Mouse (Mus musculus): ENCODE results near the gene Camk1d. TPM values are rescaled to one million over a fixed set of nuclear protein-coding genes. Genes with fewer than 3 reads are reported as not detected.

Camk1d gene
- polyA plus RNA-seq, 1 experiment = 1.6 TPM

DNA sequence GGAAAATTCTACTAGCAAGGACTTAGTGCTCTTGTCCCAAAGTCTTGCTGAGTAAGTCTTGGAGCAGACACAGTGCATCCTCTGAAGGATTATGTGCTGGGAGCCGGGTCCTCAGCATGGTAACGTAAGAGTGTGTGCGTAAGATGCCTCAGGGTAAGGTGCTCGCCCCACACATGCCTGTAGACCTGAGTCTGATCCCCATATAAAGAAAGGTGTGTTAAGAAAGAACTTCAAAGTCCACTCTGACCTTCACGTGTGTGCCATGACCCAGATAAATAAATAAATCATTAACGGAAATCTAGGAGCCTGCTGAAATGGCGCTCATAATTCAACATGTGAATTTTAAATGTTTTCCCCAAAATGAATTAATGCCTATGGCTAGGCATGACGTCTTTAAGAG lies 37.5 kb downstream of the Camk1d start:
- Histone ChIP-seq H3K79me2 (ENCODE audit: control insufficient read depth, insufficient read depth) (peaks cover 8% of the 10 kb centered on the region), H3K4me3 (ENCODE audit: insufficient read depth, poor library complexity, severe bottlenecking) (no peak overlapping the region), H3K27me3 (ENCODE audit: control insufficient read depth, insufficient read depth, insufficient read length) (no peaks in the 10 kb centered on the region), H3K36me3 (ENCODE audit: control insufficient read depth, insufficient read depth) (no peaks in the 10 kb centered on the region), H3K79me3 (ENCODE audit: low read depth) (peaks cover 2% of the 10 kb centered on the region), H3ac (ENCODE audit: control insufficient read depth, insufficient read length, low read depth) (no peak overlapping the region)
- TF ChIP-seq MYOG (IDR thresholded peaks at IDR 0.05; ENCODE audit: control insufficient read depth, extremely low read depth, insufficient read length) (no peak), USF1 (IDR thresholded peaks at IDR 0.05; ENCODE audit: low read depth) (no peak), CEBPB (IDR thresholded peaks at IDR 0.05; ENCODE audit: low read depth) (no peak), CTCF (IDR thresholded peaks at IDR 0.05; ENCODE audit: control insufficient read depth, insufficient read depth, insufficient read length) (no peak), MYOD1 (IDR thresholded peaks at IDR 0.05; ENCODE audit: control insufficient read depth, insufficient read length, low read depth) (no peak), MAX (IDR thresholded peaks at IDR 0.05) (no peak), FOSL1 (IDR thresholded peaks at IDR 0.05; ENCODE audit: insufficient read depth, low read length, poor library complexity, severe bottlenecking) (no peak)

- Histone ChIP-seq H3K4me3 (ENCODE audit: insufficient read depth, poor library complexity, severe bottlenecking) (no peak overlapping the region), H3ac (ENCODE audit: control insufficient read depth, insufficient read length, low read depth) (no peak overlapping the region), H3K36me3 (ENCODE audit: control insufficient read depth, insufficient read depth) (no peaks in the 10 kb centered on the region), H3K27me3 (ENCODE audit: control insufficient read depth, insufficient read depth, insufficient read length) (no peaks in the 10 kb centered on the region), H3K79me2 (ENCODE audit: control insufficient read depth, insufficient read depth) (peaks cover 8% of the 10 kb centered on the region), H3K79me3 (ENCODE audit: low read depth) (peaks cover 2% of the 10 kb centered on the region)
- TF ChIP-seq CTCF (IDR thresholded peaks at IDR 0.05; ENCODE audit: control insufficient read depth, insufficient read depth, insufficient read length) = no peak
- no peak for TF ChIP-seq CEBPB (IDR thresholded peaks at IDR 0.05; ENCODE audit: low read depth)
- no peak for TF ChIP-seq MYOG (IDR thresholded peaks at IDR 0.05; ENCODE audit: control insufficient read depth, extremely low read depth, insufficient read length)
- no peak for TF ChIP-seq MYOD1 (IDR thresholded peaks at IDR 0.05; ENCODE audit: control insufficient read depth, insufficient read length, low read depth)
- no peak for TF ChIP-seq MAX (IDR thresholded peaks at IDR 0.05)
- no peak for TF ChIP-seq FOSL1 (IDR thresholded peaks at IDR 0.05; ENCODE audit: insufficient read depth, low read length, poor library complexity, severe bottlenecking)
- no peak for TF ChIP-seq USF1 (IDR thresholded peaks at IDR 0.05; ENCODE audit: low read depth)
These were observed 38.2 kb downstream of the Camk1d start for GRCm38 (mm10) chr2:5676143-5676483.

GRCm38 (mm10) chr2:5675431-5676142 lies 38.7 kb downstream of the Camk1d start:
- TF ChIP-seq FOSL1 (IDR thresholded peaks at IDR 0.05; ENCODE audit: insufficient read depth, low read length, poor library complexity, severe bottlenecking) = no peak
- TF ChIP-seq CTCF (IDR thresholded peaks at IDR 0.05; ENCODE audit: control insufficient read depth, insufficient read depth, insufficient read length) = no peak
- TF ChIP-seq USF1 (IDR thresholded peaks at IDR 0.05; ENCODE audit: low read depth) = no peak
- no peak for TF ChIP-seq MYOD1 (IDR thresholded peaks at IDR 0.05; ENCODE audit: control insufficient read depth, insufficient read length, low read depth)
- no peak for TF ChIP-seq MYOG (IDR thresholded peaks at IDR 0.05; ENCODE audit: control insufficient read depth, extremely low read depth, insufficient read length)
- no peak for TF ChIP-seq MAX (IDR thresholded peaks at IDR 0.05)
- TF ChIP-seq CEBPB (IDR thresholded peaks at IDR 0.05; ENCODE audit: low read depth) = no peak
- Histone ChIP-seq H3K79me3 (ENCODE audit: low read depth) (peaks cover 2% of the 10 kb centered on the region), H3K4me3 (ENCODE audit: insufficient read depth, poor library complexity, severe bottlenecking) (no peak overlapping the region), H3K79me2 (ENCODE audit: control insufficient read depth, insufficient read depth) (peaks cover 8% of the 10 kb centered on the region), H3ac (ENCODE audit: control insufficient read depth, insufficient read length, low read depth) (no peak overlapping the region), H3K36me3 (ENCODE audit: control insufficient read depth, insufficient read depth) (no peaks in the 10 kb centered on the region), H3K27me3 (ENCODE audit: control insufficient read depth, insufficient read depth, insufficient read length) (no peaks in the 10 kb centered on the region)

GRCm38 (mm10) chr2:5674512-5674911 lies 39.8 kb downstream of the Camk1d start:
- peaks cover 2% of the 10 kb centered on the region for H3K79me3 ChIP-seq (ENCODE audit: low read depth)
- H3K36me3 ChIP-seq (ENCODE audit: control insufficient read depth, insufficient read depth) = no peaks in the 10 kb centered on the region
- peaks cover 8% of the 10 kb centered on the region for H3K79me2 ChIP-seq (ENCODE audit: control insufficient read depth, insufficient read depth)
- no peaks in the 10 kb centered on the region for H3K27me3 ChIP-seq (ENCODE audit: control insufficient read depth, insufficient read depth, insufficient read length)
- no peak overlapping the region for H3ac ChIP-seq (ENCODE audit: control insufficient read depth, insufficient read length, low read depth)
- TF ChIP-seq MYOD1 (IDR thresholded peaks at IDR 0.05; ENCODE audit: control insufficient read depth, insufficient read length, low read depth) = no peak
- no peak for TF ChIP-seq MYOG (IDR thresholded peaks at IDR 0.05; ENCODE audit: control insufficient read depth, extremely low read depth, insufficient read length)
- TF ChIP-seq CTCF (IDR thresholded peaks at IDR 0.05; ENCODE audit: control insufficient read depth, insufficient read depth, insufficient read length) = no peak
- TF ChIP-seq CEBPB (IDR thresholded peaks at IDR 0.05; ENCODE audit: low read depth) = no peak
- TF ChIP-seq FOSL1 (IDR thresholded peaks at IDR 0.05; ENCODE audit: insufficient read depth, low read length, poor library complexity, severe bottlenecking) = no peak
- no peak for TF ChIP-seq MAX (IDR thresholded peaks at IDR 0.05)
- no peak for TF ChIP-seq USF1 (IDR thresholded peaks at IDR 0.05; ENCODE audit: low read depth)
- H3K4me3 ChIP-seq (ENCODE audit: insufficient read depth, poor library complexity, severe bottlenecking) = no peak overlapping the region

DNA sequence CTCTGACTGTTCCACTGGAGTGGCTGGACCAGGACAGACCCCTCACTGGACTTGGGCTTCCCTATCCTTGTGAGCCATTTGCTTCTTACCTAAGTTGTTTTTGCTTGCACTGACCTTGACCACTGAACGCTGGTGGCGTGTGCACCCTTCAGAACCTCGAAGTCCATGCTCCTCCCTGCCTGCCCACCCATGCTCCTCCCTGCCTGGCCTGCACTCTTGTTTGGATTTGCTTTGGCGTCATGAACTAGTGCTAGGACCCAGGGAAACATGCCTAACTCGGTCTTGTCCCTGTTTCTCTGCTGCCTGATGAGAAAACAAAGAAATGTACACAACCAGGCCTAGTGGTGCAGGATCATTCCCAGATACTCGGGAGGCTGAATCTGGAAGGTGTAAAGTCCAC lies 40.5 kb downstream of the Camk1d start:
- Histone ChIP-seq H3K79me2 (ENCODE audit: control insufficient read depth, insufficient read depth) (peaks cover 8% of the 10 kb centered on the region), H3K4me3 (ENCODE audit: insufficient read depth, poor library complexity, severe bottlenecking) (no peak overlapping the region), H3K36me3 (ENCODE audit: control insufficient read depth, insufficient read depth) (no peaks in the 10 kb centered on the region), H3K79me3 (ENCODE audit: low read depth) (peaks cover 2% of the 10 kb centered on the region), H3ac (ENCODE audit: control insufficient read depth, insufficient read length, low read depth) (no peak overlapping the region), H3K27me3 (ENCODE audit: control insufficient read depth, insufficient read depth, insufficient read length) (no peaks in the 10 kb centered on the region)
- no peak for TF ChIP-seq MAX (IDR thresholded peaks at IDR 0.05)
- no peak for TF ChIP-seq MYOD1 (IDR thresholded peaks at IDR 0.05; ENCODE audit: control insufficient read depth, insufficient read length, low read depth)
- TF ChIP-seq CEBPB (IDR thresholded peaks at IDR 0.05; ENCODE audit: low read depth) = no peak
- TF ChIP-seq USF1 (IDR thresholded peaks at IDR 0.05; ENCODE audit: low read depth) = no peak
- no peak for TF ChIP-seq FOSL1 (IDR thresholded peaks at IDR 0.05; ENCODE audit: insufficient read depth, low read length, poor library complexity, severe bottlenecking)
- no peak for TF ChIP-seq MYOG (IDR thresholded peaks at IDR 0.05; ENCODE audit: control insufficient read depth, extremely low read depth, insufficient read length)
- TF ChIP-seq CTCF (IDR thresholded peaks at IDR 0.05; ENCODE audit: control insufficient read depth, insufficient read depth, insufficient read length) = no peak
